Mouse (Mus musculus): ENCODE measurements around the gene Cldn16. TPM values are rescaled to one million over a fixed set of nuclear protein-coding genes. Genes with fewer than 3 reads are reported as not detected.

The Cldn16 gene
- not detected in 2 replicates for polyA plus RNA-seq (2012; ENCODE audit: low replicate concordance)

DNA sequence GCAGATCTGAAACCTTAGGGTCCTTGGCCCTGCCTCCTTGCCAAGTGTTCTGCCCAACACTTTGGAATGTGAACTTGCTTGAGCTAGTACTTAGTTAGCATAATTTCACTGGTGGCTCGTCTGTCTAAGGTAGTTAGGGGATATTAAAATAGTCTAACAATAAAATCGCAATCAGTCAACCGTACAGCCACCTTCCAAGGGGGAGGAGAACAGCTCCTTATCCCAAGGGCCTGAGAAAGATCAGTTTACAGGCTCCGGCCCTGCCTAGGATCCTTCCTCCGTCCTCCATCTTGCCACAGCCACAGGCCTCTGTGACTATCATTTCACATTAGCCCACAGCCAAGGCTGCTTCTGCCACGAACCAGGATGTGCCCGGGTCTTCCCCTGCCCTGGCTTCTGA is at the start of gene Cldn16:
TSS of gene Cldn16 (plus strand) at position 301 of the 400 bp plus-strand sequence.

GRCm38 (mm10) chr16:26526669-26527068 is 63.7 kb downstream of the Cldn16 start, which contains the start of gene Tmem207:
Tmem207 (minus strand) TSS chr16:26526769.

Other genes starting within 250 kb of the Cldn16 start
- gene Cldn1, start 91.3 kb upstream of the Cldn16 start, polyA plus RNA-seq (2012; ENCODE audit: low replicate concordance): not detected in 2 replicates
- not detected in 2 replicates for gene Tmem207, start 63.6 kb downstream of the Cldn16 start, polyA plus RNA-seq (2012; ENCODE audit: low replicate concordance)
- gene Il1rap, start 118.6 kb downstream of the Cldn16 start, polyA plus RNA-seq (2012; ENCODE audit: low replicate concordance): 0.32 and 0.96 TPM in 2 replicates

Data from leukemia stem cell, adult 10-12 weeks (primary cell).